Mouse (Mus musculus) adrenal gland, adult 8-10 months (tissue): ENCODE data around the gene Parp16. TPM values are rescaled to one million over a fixed set of nuclear protein-coding genes. Genes with fewer than 3 reads are reported as not detected.
"Not testable (repeated sequence)": the region's sequence is repeated elsewhere in the genome, so short reads cannot be mapped to it uniquely, and the experiment has no call there.

ENCODE experiments used
- DNase-seq: peaks from one replicate; pipeline ENCODE4 v3.0.0; 2022
- total RNA-seq, 4 experiments: library from RNA; stranded (reverse); gene quantifications; 2 replicates each; pipeline ENCODE4 v1.2.4; 2022

Gene Parp16
- total RNA-seq, 4 experiments from 2014 or later = 16.2 to 44.2 (median 33.1) TPM

GRCm38 (mm10) chr9:65247502-65248376, 52.6 kb downstream of the Parp16 start:
- no peak for DNase-seq

GRCm38 (mm10) chr9:65248377-65248690, 53.2 kb downstream of the Parp16 start:
- no peak for DNase-seq

GRCm38 (mm10) chr9:65252026-65252425, 56.9 kb downstream of the Parp16 start:
- peak; percentile 53 for DNase-seq

DNA sequence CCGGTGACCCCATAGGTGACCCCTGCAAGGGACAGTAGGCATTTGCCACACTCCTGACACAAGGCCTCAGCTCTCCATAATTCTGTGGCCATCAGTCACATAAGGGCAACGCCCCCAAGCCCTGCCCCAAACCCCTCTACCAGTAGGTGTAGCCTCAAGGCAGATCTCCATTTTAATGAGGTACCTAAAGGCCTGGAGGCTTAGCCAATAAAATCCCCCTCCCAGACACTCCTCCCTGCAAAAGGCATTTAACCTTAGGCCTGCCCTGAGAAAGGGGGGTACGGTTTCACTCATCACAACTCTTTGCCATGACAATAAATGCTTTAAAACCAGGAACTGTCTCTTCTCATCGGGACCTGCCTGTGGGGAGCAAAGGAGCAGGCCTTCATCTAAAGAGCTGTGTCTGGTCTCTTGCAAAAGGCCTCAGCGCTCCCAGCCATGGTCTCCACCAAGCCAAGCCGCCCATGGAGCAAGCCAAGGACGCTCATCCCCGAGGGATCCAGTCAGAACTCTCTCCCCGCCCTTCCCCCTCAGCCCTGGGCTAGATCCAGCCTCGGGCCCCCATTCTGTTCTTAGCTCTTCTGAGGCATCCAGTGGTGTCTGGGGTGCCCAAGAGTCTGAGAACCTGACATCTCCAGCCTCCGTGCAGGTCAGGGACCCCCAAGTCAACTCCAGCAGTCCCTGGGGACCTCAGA, 60.9 kb downstream of the Parp16 start:
- no peak for DNase-seq

DNA sequence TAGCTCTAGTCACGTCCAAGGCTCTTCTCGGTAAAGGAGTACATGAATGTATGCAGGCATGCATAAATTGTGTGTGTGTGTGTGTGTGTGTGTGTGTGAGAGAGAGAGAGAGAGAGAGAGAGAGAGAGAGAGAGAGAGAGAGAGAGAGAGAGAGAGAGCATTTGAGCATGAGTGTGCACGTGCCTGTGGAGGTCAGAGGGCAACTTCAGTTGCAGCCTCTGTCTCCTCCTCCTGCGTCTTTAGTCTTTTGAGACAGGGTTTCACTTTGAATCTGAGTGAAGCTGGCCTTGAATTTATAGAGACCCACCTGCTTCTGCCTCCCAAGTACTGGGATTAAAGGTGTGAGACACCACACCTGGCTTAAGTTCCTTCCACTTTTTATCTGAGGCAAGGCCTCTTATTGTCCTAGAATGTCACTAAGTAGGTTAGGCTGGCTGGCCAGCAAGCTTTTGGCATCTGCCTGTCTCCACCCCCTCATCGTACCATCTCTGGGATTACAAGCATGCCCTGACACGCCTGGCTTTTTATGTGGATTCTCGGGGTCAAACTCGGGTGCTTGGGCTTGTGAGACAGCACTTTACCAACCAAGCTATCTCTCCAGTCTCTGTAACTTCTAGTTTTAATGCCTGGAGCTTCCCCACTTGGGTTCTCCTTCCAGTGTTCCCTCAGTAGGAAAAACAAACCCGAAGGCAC, 62.2 kb downstream of the Parp16 start:
- DNase-seq = no peak

GRCm38 (mm10) chr9:65259366-65259765, 64.2 kb downstream of the Parp16 start:
- DNase-seq = no peak

GRCm38 (mm10) chr9:65261591-65262230, 66.6 kb downstream of the Parp16 start:
- DNase-seq = no peak

DNA sequence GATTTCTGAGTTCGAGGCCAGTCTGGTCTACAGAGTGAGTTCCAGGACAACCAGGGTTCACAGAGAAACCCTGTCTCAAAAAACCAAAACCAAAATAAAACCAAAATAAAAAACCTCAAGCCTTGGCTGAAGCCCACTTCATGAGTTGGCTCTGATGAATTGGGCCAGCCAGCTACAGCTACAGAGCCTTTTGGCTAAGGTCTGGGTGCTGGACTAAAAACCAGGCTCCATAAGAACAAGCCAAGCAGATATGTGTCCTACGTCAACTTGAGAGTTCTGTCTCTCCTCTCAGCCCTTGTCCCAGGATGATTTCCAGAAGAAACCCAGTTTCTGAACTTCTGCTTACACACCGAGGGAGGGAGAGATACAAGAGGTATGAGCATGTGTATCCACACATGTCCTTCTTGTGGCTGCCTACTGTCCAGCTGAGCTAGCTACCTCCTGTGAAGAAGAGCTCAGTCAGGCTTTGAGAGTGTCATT, 67.5 kb downstream of the Parp16 start:
- no peak for DNase-seq

- DNase-seq = no peak
Observed at GRCm38 (mm10) chr9:65264959-65265358, 69.8 kb downstream of the Parp16 start, which contains the start of gene Cilp. Gene Cilp (plus strand): TSS chr9:65265180.

DNA sequence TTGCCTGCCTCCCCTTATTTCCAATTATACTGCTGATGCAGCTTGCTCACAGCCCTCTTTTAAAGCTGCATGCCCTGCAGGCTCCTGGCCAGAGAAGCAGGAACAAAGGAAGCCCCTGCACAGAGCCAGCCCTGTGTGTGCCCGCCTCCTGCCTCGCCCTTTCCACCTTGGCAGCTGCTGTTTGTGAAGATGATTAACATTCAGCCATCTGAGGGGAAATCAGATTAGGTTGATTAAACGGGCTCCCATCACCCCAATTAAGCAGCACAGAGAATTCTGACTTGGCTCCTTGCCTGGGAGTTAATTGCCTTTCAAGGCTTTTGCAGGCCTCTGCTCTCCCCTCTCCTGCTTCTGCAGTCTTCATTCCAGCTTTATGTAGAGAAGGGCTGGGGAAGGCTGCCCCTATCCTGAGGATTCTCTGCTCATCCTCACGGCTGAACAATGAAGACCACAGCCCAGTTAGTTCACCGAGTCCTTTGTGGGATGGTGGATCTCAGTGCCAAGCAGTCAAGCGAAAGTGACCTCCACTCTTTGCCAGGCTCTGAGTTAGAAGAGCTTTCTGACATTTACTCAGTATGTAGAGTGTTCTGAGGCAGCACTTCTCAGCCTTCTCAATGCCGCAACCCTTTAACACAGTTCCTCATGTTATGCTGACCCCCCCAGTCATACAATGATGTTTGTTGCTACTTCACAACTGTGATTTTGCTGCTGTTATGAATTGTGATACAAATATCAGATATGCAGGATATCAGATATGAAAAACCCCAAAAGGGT, 72.8 kb downstream of the Parp16 start:
- no peak for DNase-seq

DNA sequence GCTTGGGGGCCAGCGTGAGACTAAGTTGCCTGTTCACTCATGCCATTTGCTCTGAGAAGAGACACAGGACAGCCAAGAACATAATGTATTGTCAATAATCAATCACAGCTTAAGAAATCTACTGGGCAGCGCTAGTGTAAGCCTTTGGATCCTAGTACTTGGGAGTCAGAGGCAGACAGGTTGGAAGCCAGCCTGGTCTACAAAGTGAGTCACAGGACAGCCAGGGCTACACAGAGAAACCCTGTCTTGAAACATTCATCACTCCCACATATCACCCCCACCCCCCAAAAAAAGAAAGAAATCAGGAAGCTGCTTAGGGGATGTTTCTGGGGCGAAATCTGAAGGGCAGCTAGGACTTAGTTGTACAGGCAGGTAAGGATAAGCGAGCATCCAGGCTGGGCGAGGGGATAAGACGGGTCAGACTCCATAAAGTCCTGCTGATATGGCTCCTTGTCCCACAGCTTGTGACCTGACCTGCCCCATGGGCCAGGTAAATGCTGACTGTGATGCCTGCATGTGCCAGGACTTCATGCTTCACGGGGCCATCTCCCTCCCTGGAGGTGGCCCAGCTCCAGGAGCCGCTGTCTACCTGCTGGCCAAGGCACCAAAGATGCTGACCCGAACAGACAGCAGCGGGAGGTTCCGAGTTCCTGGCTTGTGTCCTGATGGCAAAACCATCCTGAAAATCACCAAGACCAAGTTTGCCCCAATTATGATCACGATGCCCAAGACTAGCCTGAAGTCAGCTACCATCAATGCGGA, 78.1 kb downstream of the Parp16 start:
- no peak for DNase-seq

- no peak for DNase-seq
Observed at GRCm38 (mm10) chr9:65273873-65274272, 78.7 kb downstream of the Parp16 start.

DNA sequence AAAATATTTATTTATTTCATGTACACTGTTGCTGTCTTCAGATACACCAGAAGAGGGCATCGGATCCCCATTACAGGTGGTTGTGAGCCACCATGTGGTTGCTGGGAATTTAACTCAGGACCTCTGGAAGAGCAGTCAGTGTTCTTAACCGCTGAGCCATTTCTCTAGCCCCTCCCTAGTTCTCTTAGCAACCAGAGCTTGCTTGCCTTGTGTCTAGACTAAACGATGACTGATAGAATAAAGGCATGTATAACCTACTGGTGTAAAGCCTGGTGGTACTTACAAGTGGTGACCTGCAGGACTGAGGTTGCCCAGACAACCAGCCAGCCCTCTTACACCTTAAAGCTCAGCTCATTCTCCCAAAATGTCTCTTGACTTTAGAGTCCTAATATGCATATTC, 79.7 kb downstream of the Parp16 start:
- not testable (repeated sequence) for DNase-seq

- peak; percentile 51 for DNase-seq
Observed at GRCm38 (mm10) chr9:65275810-65276530, 80.8 kb downstream of the Parp16 start.

- peak; percentile 21 for DNase-seq
Observed at GRCm38 (mm10) chr9:65281536-65282151, 86.5 kb downstream of the Parp16 start.

GRCm38 (mm10) chr9:65283301-65283700, 88.1 kb downstream of the Parp16 start:
- DNase-seq = no peak

DNA sequence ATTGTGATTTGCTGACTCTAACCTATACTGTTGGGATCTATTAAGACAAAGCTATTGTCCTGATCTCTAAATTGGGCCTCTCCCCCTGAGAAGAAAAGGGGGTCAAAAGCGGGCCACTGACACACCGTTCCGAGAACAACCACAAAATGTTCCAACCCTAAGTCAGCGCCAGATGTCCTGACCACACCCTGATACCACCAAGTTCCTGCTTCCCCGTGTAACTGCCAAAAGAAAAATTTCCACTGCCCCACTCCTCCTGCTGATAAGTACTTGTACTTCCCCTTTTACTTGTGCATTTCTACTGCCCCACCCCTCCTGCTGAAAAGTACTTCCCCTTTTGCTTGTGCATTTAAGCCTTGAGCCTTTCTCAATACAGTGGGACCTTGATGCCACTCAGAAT, 93.1 kb downstream of the Parp16 start:
- DNase-seq = not testable (repeated sequence)
